Mouse (Mus musculus) myocyte (in vitro differentiated cells): ENCODE measurements around the gene Agap1. TPM values are rescaled to one million over a fixed set of nuclear protein-coding genes. Genes with fewer than 3 reads are reported as not detected.
A peak's percentile ranks its signal among the peaks of the same experiment; 100 is the strongest.

Experiments used
- H3K27me3 ChIP-seq: one replicate; pipeline ENCODE4 v1.6.1; 2011; ENCODE audit not compliant: control insufficient read depth, insufficient read depth, insufficient read length
- H3K36me3 ChIP-seq: one replicate; pipeline ENCODE4 v1.6.1; 2011; ENCODE audit not compliant: control insufficient read depth, insufficient read depth
- H3K4me2 ChIP-seq: one replicate; pipeline ENCODE4 v1.6.1; 2011; ENCODE audit warnings: low read depth, control low read depth
- H3K4me3 ChIP-seq: one replicate; pipeline ENCODE4 v1.5.1; 2011; ENCODE audit warnings: mild to moderate bottlenecking, control low read depth, moderate library complexity
- H3K79me2 ChIP-seq: one replicate; pipeline ENCODE4 v1.6.1; 2011; ENCODE audit not compliant: control insufficient read depth, insufficient read depth
- H3ac ChIP-seq: one replicate; pipeline ENCODE4 v1.6.1; 2011; ENCODE audit not compliant: control insufficient read depth, insufficient read length
- CEBPB ChIP-seq: IDR thresholded peaks from 2 replicates; pipeline ENCODE4 v1.6.1; 2011; ENCODE audit warnings: mild to moderate bottlenecking, moderate library complexity; ENCODE audit not compliant: poor library complexity, insufficient read depth, severe bottlenecking
- E2F4 ChIP-seq: IDR thresholded peaks from one replicate; pipeline ENCODE4 v1.6.1; 2011; ENCODE audit warnings: mild to moderate bottlenecking, control low read depth, moderate library complexity; ENCODE audit not compliant: insufficient read depth
- MAX ChIP-seq: IDR thresholded peaks from one replicate; pipeline ENCODE4 v1.6.1; 2011; ENCODE audit warnings: low read depth, mild to moderate bottlenecking, control low read depth
- MYOD1 ChIP-seq, 3 experiments: IDR thresholded peaks; one replicate each; pipeline ENCODE4 v1.6.1; 2011; ENCODE audit warnings: control low read depth in 2 of 3, low read depth in 2 of 3, mild to moderate bottlenecking in 2 of 3, moderate library complexity in 1 of 3; ENCODE audit not compliant: insufficient read length in 2 of 3, control insufficient read depth in 1 of 3
- MYOG ChIP-seq, 3 experiments: IDR thresholded peaks; one replicate each; pipeline ENCODE4 v1.6.1; 2011; ENCODE audit warnings: control low read depth in 2 of 3, low read depth in 2 of 3, mild to moderate bottlenecking in 2 of 3; ENCODE audit not compliant: insufficient read length in 2 of 3, control insufficient read depth in 1 of 3, insufficient read depth in 1 of 3
- POLR2A ChIP-seq: IDR thresholded peaks from one replicate; pipeline ENCODE4 v1.6.1; 2011; ENCODE audit warnings: low read depth, mild to moderate bottlenecking, control low read depth, moderate library complexity; ENCODE audit not compliant: insufficient read length
- POLR2AphosphoS2 ChIP-seq: IDR thresholded peaks from one replicate; pipeline ENCODE4 v1.6.1; 2011; ENCODE audit warnings: low read depth, control low read depth; ENCODE audit not compliant: insufficient read length
- REST ChIP-seq: IDR thresholded peaks from one replicate; pipeline ENCODE4 v1.6.1; 2011; ENCODE audit warnings: mild to moderate bottlenecking, control low read depth, moderate library complexity; ENCODE audit not compliant: insufficient read depth, insufficient read length
- SRF ChIP-seq: IDR thresholded peaks from one replicate; pipeline ENCODE4 v1.6.1; 2011; ENCODE audit warnings: low read depth; ENCODE audit not compliant: control insufficient read depth, insufficient read length
- TCF12 ChIP-seq: IDR thresholded peaks from one replicate; pipeline ENCODE4 v1.6.1; 2011; ENCODE audit warnings: mild to moderate bottlenecking, control low read depth; ENCODE audit not compliant: poor library complexity, insufficient read depth, severe bottlenecking
- TCF3 ChIP-seq: IDR thresholded peaks from one replicate; pipeline ENCODE4 v1.6.1; 2011; ENCODE audit warnings: low read depth, control low read depth; ENCODE audit not compliant: insufficient read length
- USF1 ChIP-seq: IDR thresholded peaks from one replicate; pipeline ENCODE4 v1.6.1; 2011; ENCODE audit warnings: low read depth, mild to moderate bottlenecking, control low read depth, moderate library complexity
- polyA plus RNA-seq: library from polyadenylated mRNA; unstranded; fragments of >200 nt; fragmentation: generic; extraction: Trizol; gene quantifications from one replicate; pipeline ENCODE4 v1.2.1, GENCODE M21; 2012; ENCODE audit warnings: missing spikeins

Gene Agap1
- polyA plus RNA-seq, 1 experiment, result 48.9 TPM

GRCm38 (mm10) chr1:89926583-89927060, 472.0 kb downstream of the Agap1 start:
- TF ChIP-seq E2F4 (no peak), POLR2AphosphoS2 (no peak)
- peak overlapping the region; percentile 40 for H3K4me2 ChIP-seq
- no peaks in the 10 kb centered on the region for H3K36me3 ChIP-seq
- H3ac ChIP-seq, result no peak overlapping the region
- H3K27me3 ChIP-seq, result peaks cover 78% of the 10 kb centered on the region
- H3K79me2 ChIP-seq, result no peaks in the 10 kb centered on the region
- H3K4me3 ChIP-seq, result no peak overlapping the region

GRCm38 (mm10) chr1:89927061-89927661, 472.6 kb downstream of the Agap1 start:
- Histone ChIP-seq H3K4me2 (peak overlapping the region; percentile 40), H3ac (no peak overlapping the region), H3K36me3 (no peaks in the 10 kb centered on the region), H3K27me3 (peaks cover 78% of the 10 kb centered on the region), H3K4me3 (no peak overlapping the region), H3K79me2 (no peaks in the 10 kb centered on the region)
- TF ChIP-seq POLR2A (no peak), CEBPB (no peak), TCF3 (no peak), E2F4 (no peak), POLR2AphosphoS2 (no peak), REST (no peak), SRF (no peak), MYOG (IDR thresholded peaks at IDR 0.05; ENCODE audit: control insufficient read depth in 1 of 3, insufficient read depth in 1 of 3, insufficient read length in 2 of 3, low read depth in 2 of 3) (no peak), TCF12 (no peak), USF1 (no peak), MAX (no peak), MYOD1 (IDR thresholded peaks at IDR 0.05; ENCODE audit: control insufficient read depth in 1 of 3, insufficient read length in 2 of 3, low read depth in 2 of 3) (no peak)

GRCm38 (mm10) chr1:89928676-89929075, 474.1 kb downstream of the Agap1 start:
- TF ChIP-seq MAX (no peak), CEBPB (no peak), USF1 (no peak), MYOD1 (IDR thresholded peaks at IDR 0.05; ENCODE audit: control insufficient read depth in 1 of 3, insufficient read length in 2 of 3, low read depth in 2 of 3) (no peak), POLR2AphosphoS2 (no peak), TCF3 (no peak), SRF (no peak), POLR2A (no peak), E2F4 (no peak), MYOG (IDR thresholded peaks at IDR 0.05; ENCODE audit: control insufficient read depth in 1 of 3, insufficient read depth in 1 of 3, insufficient read length in 2 of 3, low read depth in 2 of 3) (no peak), REST (no peak), TCF12 (no peak)
- Histone ChIP-seq H3K79me2 (no peaks in the 10 kb centered on the region), H3ac (no peak overlapping the region), H3K27me3 (peaks cover 74% of the 10 kb centered on the region), H3K4me3 (no peak overlapping the region), H3K4me2 (no peak overlapping the region), H3K36me3 (no peaks in the 10 kb centered on the region)

GRCm38 (mm10) chr1:89929181-89929580, 474.6 kb downstream of the Agap1 start:
- Histone ChIP-seq H3K36me3 (no peaks in the 10 kb centered on the region), H3K27me3 (peaks cover 74% of the 10 kb centered on the region), H3K4me3 (no peak overlapping the region), H3ac (no peak overlapping the region), H3K79me2 (no peaks in the 10 kb centered on the region), H3K4me2 (no peak overlapping the region)
- no peak for TF ChIP-seq POLR2A
- TF ChIP-seq MYOD1 (IDR thresholded peaks at IDR 0.05; ENCODE audit: control insufficient read depth in 1 of 3, insufficient read length in 2 of 3, low read depth in 2 of 3), result no peak
- no peak for TF ChIP-seq MAX
- no peak for TF ChIP-seq SRF
- TF ChIP-seq CEBPB, result no peak
- TF ChIP-seq TCF12, result no peak
- TF ChIP-seq E2F4, result no peak
- TF ChIP-seq USF1, result no peak
- TF ChIP-seq TCF3, result no peak

GRCm38 (mm10) chr1:89929721-89930505, 475.3 kb downstream of the Agap1 start:
- no peaks in the 10 kb centered on the region for H3K36me3 ChIP-seq
- no peaks in the 10 kb centered on the region for H3K79me2 ChIP-seq
- H3K4me3 ChIP-seq, result no peak overlapping the region
- TF ChIP-seq MAX (no peak), USF1 (no peak), TCF12 (no peak), CEBPB (no peak), REST (no peak), POLR2A (no peak), MYOG (IDR thresholded peaks at IDR 0.05; ENCODE audit: control insufficient read depth in 1 of 3, insufficient read depth in 1 of 3, insufficient read length in 2 of 3, low read depth in 2 of 3) (no peak), E2F4 (no peak), POLR2AphosphoS2 (no peak), TCF3 (no peak), MYOD1 (IDR thresholded peaks at IDR 0.05; ENCODE audit: control insufficient read depth in 1 of 3, insufficient read length in 2 of 3, low read depth in 2 of 3) (no peak), SRF (no peak)
- no peak overlapping the region for H3ac ChIP-seq
- peaks cover 71% of the 10 kb centered on the region for H3K27me3 ChIP-seq
- H3K4me2 ChIP-seq, result peak overlapping the region; percentile 12
